Mouse (Mus musculus) lung, adult 2 months (tissue): ENCODE data around the gene Gja1.

Source experiments
- CTCF ChIP-seq: fragments of 200-500 bp; IDR thresholded peaks from 2 replicates; pipeline ENCODE4 v1.5.1; 2011; ENCODE audit warnings: mild to moderate bottlenecking, low read length, control low read depth; ENCODE audit not compliant: insufficient read depth
- POLR2A ChIP-seq: fragments of 200-500 bp; IDR thresholded peaks from 2 replicates; pipeline ENCODE4 v1.6.1; 2011; ENCODE audit warnings: low read depth, mild to moderate bottlenecking, control low read depth, low read length, borderline replicate concordance; ENCODE audit errors: extremely low read depth

DNA sequence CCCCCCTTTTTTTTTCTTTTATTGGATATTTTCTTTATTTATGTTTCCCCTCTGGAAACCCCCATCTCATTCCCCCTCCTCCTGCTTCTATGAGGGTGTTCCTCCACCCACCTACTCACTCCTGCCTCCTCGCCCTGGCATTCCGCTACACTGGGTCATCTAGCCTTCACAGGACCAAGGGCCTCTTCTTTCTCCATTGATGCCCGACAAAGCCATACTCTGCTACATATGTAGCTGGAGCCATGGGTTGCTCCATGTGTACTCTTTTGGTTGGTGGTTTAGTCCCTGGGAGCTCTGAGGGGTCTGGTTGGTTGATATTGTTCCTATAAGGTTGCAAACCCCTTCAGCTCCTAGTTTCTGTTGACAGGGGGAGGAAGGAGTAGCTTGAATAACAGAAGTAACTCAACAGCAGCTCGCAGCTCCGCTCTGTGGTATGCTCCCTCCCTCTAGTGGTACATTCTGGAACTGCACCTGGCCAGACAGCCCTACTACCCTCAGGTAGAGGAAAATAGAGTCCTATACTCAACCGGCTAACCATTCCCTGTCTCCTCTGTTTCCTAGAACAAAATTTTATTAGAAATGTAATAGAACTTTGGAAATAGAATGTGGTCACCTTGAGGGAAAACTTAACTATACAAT lies 38.2 kb upstream of the Gja1 start:
- TF ChIP-seq CTCF (peak; percentile 99), POLR2A (no peak)
